Mouse (Mus musculus) cerebellum, adult 2 months (tissue): ENCODE measurements around the gene A230050P20Rik.

Source experiments
- CTCF ChIP-seq: fragments of 200-500 bp; IDR thresholded peaks from 2 replicates; pipeline ENCODE4 v1.5.1; 2011; ENCODE audit warnings: low read depth, mild to moderate bottlenecking, control low read depth, low read length, moderate library complexity, borderline replicate concordance; ENCODE audit not compliant: insufficient read depth
- POLR2A ChIP-seq: fragments of 200-500 bp; IDR thresholded peaks from 2 replicates; pipeline ENCODE4 v1.6.1; 2011; ENCODE audit warnings: low read length, control low read depth, borderline replicate concordance; ENCODE audit not compliant: insufficient read depth

- no peak for TF ChIP-seq CTCF
- TF ChIP-seq POLR2A = no peak
Measured at GRCm38 (mm10) chr9:20890411-20890810, 22.0 kb downstream of the A230050P20Rik start.
